Mouse (Mus musculus): ENCODE data around the gene Klk11.

The Klk11 gene

DNA sequence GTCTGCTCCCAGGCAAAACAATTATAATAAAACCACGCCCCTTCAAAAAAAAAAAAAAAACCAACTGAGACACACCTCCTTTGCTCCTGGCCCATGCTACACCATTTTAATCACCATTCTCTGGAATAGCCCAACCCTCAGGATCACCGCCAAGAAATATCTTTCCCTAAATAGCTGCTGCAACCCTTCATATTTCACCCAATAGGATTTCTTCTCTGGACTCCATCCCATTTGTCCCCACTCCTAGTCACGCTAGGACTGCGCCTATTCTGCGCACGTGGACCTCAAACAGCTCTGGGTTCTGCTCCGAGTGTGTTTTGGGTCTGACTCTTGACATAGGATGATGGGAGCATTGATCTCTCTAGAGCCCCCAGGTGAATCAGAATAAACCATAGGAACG lies 22.0 kb downstream of the Klk11 start:
- no peak for DNase-seq (ENCODE audit: low read depth, low spot score)

GRCm38 (mm10) chr7:43797333-43797769 lies 22.9 kb downstream of the Klk11 start, which contains the start of gene Klk8:
Gene Klk8, plus strand, starts transcription at chr7:43797577.
- DNase-seq (ENCODE audit: low read depth, low spot score) = peak; percentile 36

GRCm38 (mm10) chr7:43797844-43798462 lies 23.5 kb downstream of the Klk11 start:
- DNase-seq (ENCODE audit: low read depth, low spot score) = peak; percentile 50

DNA sequence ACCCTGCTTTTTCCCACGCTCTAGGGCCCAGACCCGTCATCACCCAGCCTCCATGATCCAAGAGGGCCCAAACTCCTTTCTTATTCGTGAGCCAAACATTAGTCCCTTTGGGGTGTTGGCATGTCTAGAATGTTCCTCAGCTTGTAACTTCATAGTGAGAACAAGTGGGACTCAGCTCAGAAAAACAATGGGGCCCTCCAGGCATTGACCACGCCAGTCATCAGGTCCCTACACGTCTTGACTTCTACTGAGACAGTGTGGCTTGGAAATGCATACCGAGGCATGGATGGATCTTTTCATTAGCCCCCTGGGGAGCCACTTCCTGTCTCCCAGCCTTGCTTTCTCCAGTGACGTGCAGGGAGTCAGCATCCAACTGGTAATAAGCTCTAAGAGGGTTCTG lies 25.5 kb downstream of the Klk11 start:
- no peak for DNase-seq (ENCODE audit: low read depth, low spot score)

DNA sequence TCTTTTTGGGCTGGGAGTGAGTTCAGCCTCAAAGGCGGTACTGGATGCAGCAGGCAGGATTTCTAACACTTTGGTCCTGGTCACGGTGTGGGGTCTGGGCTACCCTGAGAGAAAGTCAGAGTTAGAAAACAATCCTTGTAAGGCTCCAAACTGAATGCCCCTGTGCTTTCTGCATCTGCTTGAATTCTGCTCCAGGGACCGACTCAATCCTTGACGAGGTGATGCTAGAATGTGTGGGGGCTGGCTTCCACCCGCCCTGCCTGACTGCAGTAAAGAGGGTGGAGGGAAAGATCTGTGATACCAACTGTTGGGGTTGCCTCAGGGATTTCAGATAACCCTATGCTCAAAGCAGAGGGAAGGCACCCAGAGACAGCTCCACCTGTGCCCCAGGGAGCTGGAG lies 36.6 kb downstream of the Klk11 start, which contains the start of gene Klk7:
TSS of gene Klk7 (plus strand) at position 301 of the 400 bp plus-strand sequence.
- no peak for DNase-seq (ENCODE audit: low read depth, low spot score)

- DNase-seq (ENCODE audit: low read depth, low spot score) = no peak
Measured at GRCm38 (mm10) chr7:43815211-43815610, 40.8 kb downstream of the Klk11 start.

GRCm38 (mm10) chr7:43816746-43817145 lies 42.3 kb downstream of the Klk11 start:
- peak; percentile 78 for DNase-seq (ENCODE audit: low read depth, low spot score)

DNA sequence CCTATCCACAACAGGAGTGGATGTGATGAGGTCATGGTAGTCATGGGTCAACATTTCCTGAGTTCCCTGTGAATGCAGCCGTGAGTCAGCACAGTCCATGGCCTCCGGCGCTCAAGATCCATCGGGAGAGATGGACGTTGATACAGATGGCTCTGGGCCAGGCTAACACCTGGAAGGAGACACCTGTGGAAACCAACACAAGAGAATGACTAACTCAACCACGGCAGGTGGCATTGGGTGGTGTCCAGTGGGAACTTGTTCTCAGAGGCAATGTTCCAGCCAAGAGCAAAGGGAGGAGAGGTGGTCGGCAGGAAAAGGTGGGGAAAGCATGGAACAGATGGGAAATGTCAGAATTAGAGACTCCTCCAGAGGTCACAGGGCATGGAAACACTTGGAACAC lies 47.2 kb downstream of the Klk11 start:
- no peak for DNase-seq (ENCODE audit: low read depth, low spot score)

DNA sequence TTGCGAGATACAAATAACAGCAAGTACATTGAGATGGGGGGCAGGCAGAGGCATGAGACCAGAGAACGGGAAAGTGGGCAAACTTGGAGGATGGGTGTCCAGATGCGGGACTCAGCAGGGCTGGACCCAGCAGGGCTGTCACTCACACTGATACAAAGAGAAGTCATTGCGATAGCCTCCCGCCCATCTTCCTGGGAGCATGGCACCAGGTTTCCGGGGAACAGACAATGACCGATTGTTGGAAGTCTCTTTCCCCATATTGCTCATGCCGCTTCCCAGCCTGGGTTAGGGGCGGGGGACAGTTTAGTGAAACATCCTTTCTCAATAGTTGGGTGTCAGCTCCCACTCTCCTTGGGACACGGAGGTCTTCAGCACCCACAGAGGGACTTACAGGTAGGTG lies 49.8 kb downstream of the Klk11 start, which contains the start of gene Klk6:
TSS of gene Klk6 (plus strand) at position 301 of the 400 bp plus-strand sequence.
- no peak for DNase-seq (ENCODE audit: low read depth, low spot score)

DNA sequence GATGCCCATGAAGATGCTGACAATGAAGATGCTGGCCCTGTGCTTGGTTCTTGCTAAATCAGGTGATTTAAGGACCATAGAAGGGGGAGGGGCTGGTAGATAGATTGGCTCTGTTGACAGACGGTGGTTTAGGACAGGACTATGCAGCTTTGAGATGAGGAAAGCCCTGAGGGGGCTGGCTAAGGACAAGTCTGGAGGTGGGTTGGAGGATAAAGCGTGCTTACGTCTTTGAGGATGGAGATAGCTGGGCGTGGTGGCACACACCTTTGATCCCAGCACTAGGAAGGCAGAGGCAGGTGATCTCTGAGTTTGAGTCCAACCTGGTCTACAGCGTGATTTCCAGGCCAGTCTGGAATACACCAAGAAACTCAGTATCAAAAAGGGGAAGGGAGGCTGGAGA lies 51.7 kb downstream of the Klk11 start:
- DNase-seq (ENCODE audit: low read depth, low spot score) = no peak

GRCm38 (mm10) chr7:43827706-43828105 lies 53.3 kb downstream of the Klk11 start:
- no peak for DNase-seq (ENCODE audit: low read depth, low spot score)
